16 mouse cellular contexts compared by ENCODE assay signal in genomic region chr11:51943500-51943841, GRCm38 (mm10). TPM values are rescaled to one million over a fixed set of nuclear protein-coding genes. Genes with fewer than 3 reads are reported as not detected.
DNase-seq lines count a peak whose midpoint lies in the region; ATAC-seq and TF ChIP-seq lines count a peak whose summit lies in the region.
"Had no signal": no experiment of that assay in that cellular context is flagged by ENCODE, and none has a peak within 500 bp of the region (broad histone marks: within the 10 kb centered on the region; RNA-seq: fewer than 3 reads in every experiment).

No protein-coding gene starts in this region.

- peaks cover 37% of the 10 kb centered on the region for H3K4me1 ChIP-seq in embryonic facial prominence, embryonic 10.5 days
- peaks cover 8% of the 10 kb centered on the region for H3K4me1 ChIP-seq in embryonic facial prominence, embryonic 14.5 days (ENCODE audit: control insufficient read depth, insufficient read depth, low read length)
- peaks cover 20% of the 10 kb centered on the region for H3K4me1 ChIP-seq in limb, embryonic 15.5 days
- peaks cover 17% of the 10 kb centered on the region for H3K4me1 ChIP-seq in liver, embryonic 12.5 days

- 0 out of 2 replicates have a peak, but pooled peaks cover 14% of the 10 kb centered on the region for H3K27me3 ChIP-seq in embryonic facial prominence, embryonic 10.5 days (replicated peaks; ENCODE audit: low read depth, poor library complexity, severe bottlenecking)
- no peaks in the 10 kb centered on the region for H3K27me3 ChIP-seq in embryonic facial prominence, embryonic 14.5 days (replicated peaks; ENCODE audit: control insufficient read depth, insufficient read depth, low read length)
- H3K27me3 ChIP-seq in limb, embryonic 15.5 days = no peaks in the 10 kb centered on the region
- H3K27me3 ChIP-seq in liver, embryonic 12.5 days (replicated peaks) = peaks cover 31% of the 10 kb centered on the region
- H3K27me3 ChIP-seq: midbrain, embryonic 12.5 days had no signal

- no peak; the same call in 1 of the 2 replicates for ATAC-seq in embryonic facial prominence, embryonic 14.5 days (ENCODE audit: low read depth)
- ATAC-seq in limb, embryonic 15.5 days (ENCODE audit: insufficient number of reproducible peaks, low FRiP score, low TSS enrichment, low read depth) = 0 out of 2 replicates have a peak, but pooled peaks have one; percentile 5
- ATAC-seq in liver, embryonic 12.5 days = no peak
- ATAC-seq: CD4-positive, CD25-positive, alpha-beta regulatory T cell, adult 4 months had no signal

- no peak overlapping the region for H3K4me3 ChIP-seq in layer of hippocampus, adult 2 months
- H3K4me3 ChIP-seq in embryonic facial prominence, embryonic 10.5 days = peak overlapping the region; percentile 3; the same call in 1 of the 2 replicates
- H3K4me3 ChIP-seq in embryonic facial prominence, embryonic 14.5 days (ENCODE audit: low read depth, low read length) = no peak overlapping the region
- H3K4me3 ChIP-seq in limb, embryonic 15.5 days = no peak overlapping the region
- no peak overlapping the region for H3K4me3 ChIP-seq in liver, embryonic 12.5 days
- H3K4me3 ChIP-seq: liver, embryonic 13.5 days; midbrain, embryonic 12.5 days had no signal

- TF ChIP-seq CTCF in layer of hippocampus, adult 2 months (conservative IDR thresholded peaks at IDR 0.05) = no peak

- no peak for DNase-seq in layer of hippocampus, adult 2 months (ENCODE audit: low spot score in 2 of 2)
- no peak for DNase-seq in layer of hippocampus, adult 9-10 months (ENCODE audit: low spot score)
- DNase-seq in embryonic facial prominence, embryonic 10.5 days (ENCODE audit: low spot score) = no peak
- DNase-seq in embryonic facial prominence, embryonic 14.5 days (ENCODE audit: low spot score) = no peak
- no peak for DNase-seq in adrenal gland, adult 2 months
- DNase-seq: adrenal gland, postnatal 36 days; cerebellum, postnatal 25 days; heart, adult 11 months; heart, postnatal 36 days; kidney, adult 2 months; liver, embryonic 13.5 days; lung, postnatal 14 days had no signal

- H3K9me3 ChIP-seq in embryonic facial prominence, embryonic 10.5 days = no peaks in the 10 kb centered on the region
- no peaks in the 10 kb centered on the region for H3K9me3 ChIP-seq in embryonic facial prominence, embryonic 14.5 days (ENCODE audit: control insufficient read depth, low read length)
- H3K9me3 ChIP-seq in limb, embryonic 15.5 days = no peaks in the 10 kb centered on the region
- no peaks in the 10 kb centered on the region for H3K9me3 ChIP-seq in liver, embryonic 12.5 days (replicated peaks)
- H3K9me3 ChIP-seq: liver, embryonic 13.5 days; midbrain, embryonic 12.5 days had no signal

- no peaks in the 10 kb centered on the region for H3K36me3 ChIP-seq in embryonic facial prominence, embryonic 10.5 days (replicated peaks)
- H3K36me3 ChIP-seq in embryonic facial prominence, embryonic 14.5 days (ENCODE audit: control insufficient read depth, insufficient read depth, low read length) = no peaks in the 10 kb centered on the region
- H3K36me3 ChIP-seq in limb, embryonic 15.5 days = no peaks in the 10 kb centered on the region
- H3K36me3 ChIP-seq in liver, embryonic 12.5 days = no peaks in the 10 kb centered on the region
- H3K36me3 ChIP-seq: liver, embryonic 13.5 days; midbrain, embryonic 12.5 days had no signal

- no peak overlapping the region for H3K9ac ChIP-seq in embryonic facial prominence, embryonic 14.5 days (ENCODE audit: low read depth, low read length)
- no peak overlapping the region for H3K9ac ChIP-seq in limb, embryonic 15.5 days
- no peak overlapping the region for H3K9ac ChIP-seq in liver, embryonic 12.5 days
- H3K9ac ChIP-seq: liver, embryonic 13.5 days; midbrain, embryonic 12.5 days had no signal

- WGBS in embryonic facial prominence, embryonic 10.5 days = 49% methylated on average over 6 of the region's 6 CpGs
- 26% methylated on average over 6 of the region's 6 CpGs for WGBS in embryonic facial prominence, embryonic 14.5 days
- 43% methylated on average over 6 of the region's 6 CpGs for WGBS in limb, embryonic 15.5 days
- 58% methylated on average over 6 of the region's 6 CpGs for WGBS in liver, embryonic 12.5 days (ENCODE audit: insufficient replicate concordance)

- H3K27ac ChIP-seq in layer of hippocampus, adult 2 months = 0 out of 2 replicates have a peak overlapping the region, but pooled peaks have one; percentile 7
- no peak overlapping the region for H3K27ac ChIP-seq in embryonic facial prominence, embryonic 10.5 days (replicated peaks)
- H3K27ac ChIP-seq in embryonic facial prominence, embryonic 14.5 days (replicated peaks; ENCODE audit: low read depth, low read length) = peak overlapping the region; percentile 65
- no peak overlapping the region for H3K27ac ChIP-seq in limb, embryonic 15.5 days
- H3K27ac ChIP-seq in liver, embryonic 12.5 days = no peak overlapping the region
- H3K27ac ChIP-seq: liver, embryonic 13.5 days; midbrain, embryonic 12.5 days had no signal

- H3K4me2 ChIP-seq in embryonic facial prominence, embryonic 14.5 days (ENCODE audit: low read depth, low read length) = peak overlapping the region; percentile 4
- H3K4me2 ChIP-seq in limb, embryonic 15.5 days = no peak overlapping the region
- H3K4me2 ChIP-seq in liver, embryonic 12.5 days = no peak overlapping the region
- H3K4me2 ChIP-seq: liver, embryonic 13.5 days; midbrain, embryonic 12.5 days had no signal

RNA-seq across cellular contexts. Expression of gene Cdkn2aipnl, which starts 24.0 kb away (rescaled TPM):
- 10 to 100 TPM; 34.2 to 37.6 TPM for total RNA-seq in layer of hippocampus, adult 2 months (2021)
- polyA plus RNA-seq in embryonic facial prominence, embryonic 10.5 days (2016; fragmentation: Nextera tagmentation; extraction: Ambion mirVana) = 128 and 133 TPM in 2 replicates
- polyA plus RNA-seq in embryonic facial prominence, embryonic 14.5 days (2014; fragmentation: Nextera tagmentation; extraction: Ambion mirVana) = 80.1 and 90.8 TPM in 2 replicates
- polyA plus RNA-seq in limb, embryonic 15.5 days (2015; fragmentation: Nextera tagmentation; extraction: Ambion mirVana) = 79.2 and 83.8 TPM in 2 replicates
- total RNA-seq in adrenal gland, adult 2 months (2021) = 10 to 100 TPM; 15.2 to 22.2 TPM
- 8.5 and 9.9 TPM in 2 replicates for polyA plus RNA-seq in adrenal gland, adult 2 months (2012; rRNA removed)
- polyA plus RNA-seq in liver, embryonic 12.5 days (2016; fragmentation: Nextera tagmentation; extraction: Ambion mirVana) = 75.0 and 77.3 TPM in 2 replicates

RNA-seq across cellular contexts. Expression of gene Ube2b, which starts 57.1 kb away (rescaled TPM):
- total RNA-seq in layer of hippocampus, adult 2 months (2021) = 100 to 1,000 TPM; 182 to 191 TPM
- polyA plus RNA-seq in embryonic facial prominence, embryonic 10.5 days (2016; fragmentation: Nextera tagmentation; extraction: Ambion mirVana) = 220 and 223 TPM in 2 replicates
- 160 and 165 TPM in 2 replicates for polyA plus RNA-seq in embryonic facial prominence, embryonic 14.5 days (2014; fragmentation: Nextera tagmentation; extraction: Ambion mirVana)
- polyA plus RNA-seq in limb, embryonic 15.5 days (2015; fragmentation: Nextera tagmentation; extraction: Ambion mirVana) = 237 and 241 TPM in 2 replicates
- total RNA-seq in adrenal gland, adult 2 months (2021) = 100 to 1,000 TPM; 133 to 196 TPM
- 30.9 and 43.4 TPM in 2 replicates for polyA plus RNA-seq in adrenal gland, adult 2 months (2012; rRNA removed)
- polyA plus RNA-seq in liver, embryonic 12.5 days (2016; fragmentation: Nextera tagmentation; extraction: Ambion mirVana) = 113 and 116 TPM in 2 replicates

Comparison
In these comparisons a context has a peak if more than half of its experiments do, and no peak if none do; other contexts are left out.
1. H3K27ac ChIP-seq: peak in layer of hippocampus, adult 2 months (single experiment) and embryonic facial prominence, embryonic 14.5 days (single experiment); none in embryonic facial prominence, embryonic 10.5 days (single experiment), limb, embryonic 15.5 days (single experiment) and liver, embryonic 12.5 days (single experiment).